Mouse (Mus musculus): ENCODE results near the gene Ube2i. TPM values are rescaled to one million over a fixed set of nuclear protein-coding genes. Genes with fewer than 3 reads are reported as not detected.

The Ube2i gene
- polyA plus RNA-seq, 1 experiment from 2014 or later, result 621 TPM

GRCm38 (mm10) chr17:25270795-25271335, 3.6 kb downstream of the Ube2i start:
- Histone ChIP-seq H3K36me3 (ENCODE audit: control insufficient read depth, insufficient read depth, low read length) (peaks cover 42% of the 10 kb centered on the region), H3K9me3 (ENCODE audit: control insufficient read depth, low read length) (no peaks in the 10 kb centered on the region), H3K9ac (ENCODE audit: low read depth, low read length) (peak overlapping the region; percentile 20; the same call in 1 of the 2 replicates), H3K4me1 (replicated peaks; ENCODE audit: control insufficient read depth, insufficient read depth, low read length) (peaks cover 30% of the 10 kb centered on the region), H3K27ac (ENCODE audit: low read depth, low read length) (no peak overlapping the region), H3K4me2 (peak overlapping the region; percentile 99), H3K4me3 (ENCODE audit: low read depth, low read length) (peak overlapping the region; percentile 78), H3K27me3 (replicated peaks; ENCODE audit: control insufficient read depth, insufficient read depth, low read length) (no peaks in the 10 kb centered on the region)
- ATAC-seq (replicated peaks; ENCODE audit: low FRiP score), result no peak
- no peak for DNase-seq (ENCODE audit: low spot score)
- WGBS, result 85% methylated on average over 2 of the region's 2 CpGs

- Histone ChIP-seq H3K4me1 (replicated peaks; ENCODE audit: control insufficient read depth, insufficient read depth, low read length) (no peaks in the 10 kb centered on the region), H3K36me3 (ENCODE audit: control insufficient read depth, insufficient read depth, low read length) (peaks cover 68% of the 10 kb centered on the region), H3K4me2 (no peak overlapping the region), H3K27ac (ENCODE audit: low read depth, low read length) (no peak overlapping the region), H3K9me3 (ENCODE audit: control insufficient read depth, low read length) (no peaks in the 10 kb centered on the region), H3K4me3 (ENCODE audit: low read depth, low read length) (no peak overlapping the region), H3K9ac (ENCODE audit: low read depth, low read length) (no peak overlapping the region), H3K27me3 (replicated peaks; ENCODE audit: control insufficient read depth, insufficient read depth, low read length) (no peaks in the 10 kb centered on the region)
- 72% methylated on average over 3 of the region's 3 CpGs for WGBS
- DNase-seq (ENCODE audit: low spot score) (no peak), ATAC-seq (replicated peaks; ENCODE audit: low FRiP score) (no peak)
These were observed 10.0 kb downstream of the Ube2i start for GRCm38 (mm10) chr17:25264453-25264852.

GRCm38 (mm10) chr17:25257804-25258261, 16.6 kb downstream of the Ube2i start:
- Histone ChIP-seq H3K27me3 (replicated peaks; ENCODE audit: control insufficient read depth, insufficient read depth, low read length) (peaks cover 33% of the 10 kb centered on the region), H3K9ac (ENCODE audit: low read depth, low read length) (no peak overlapping the region), H3K4me1 (replicated peaks; ENCODE audit: control insufficient read depth, insufficient read depth, low read length) (peaks cover 5% of the 10 kb centered on the region), H3K27ac (ENCODE audit: low read depth, low read length) (no peak overlapping the region), H3K4me2 (no peak overlapping the region), H3K4me3 (ENCODE audit: low read depth, low read length) (no peak overlapping the region), H3K36me3 (ENCODE audit: control insufficient read depth, insufficient read depth, low read length) (peaks cover 6% of the 10 kb centered on the region), H3K9me3 (ENCODE audit: control insufficient read depth, low read length) (no peaks in the 10 kb centered on the region)
- ATAC-seq (replicated peaks; ENCODE audit: low FRiP score) (no peak), DNase-seq (ENCODE audit: low spot score) (no peak)
- WGBS, result 45% methylated on average over 6 of the region's 6 CpGs

- Histone ChIP-seq H3K9ac (ENCODE audit: low read depth, low read length) (0 out of 2 replicates have a peak within 1 kb of the TSS, but pooled peaks have one; percentile 26), H3K36me3 (ENCODE audit: control insufficient read depth, insufficient read depth, low read length) (no peaks in the 10 kb centered on the region; the same call in 1 of the 2 replicates), H3K4me2 (peak within 1 kb of the TSS; percentile 69), H3K27ac (ENCODE audit: low read depth, low read length) (no peak within 1 kb of the TSS; the same call in 1 of the 2 replicates), H3K27me3 (replicated peaks; ENCODE audit: control insufficient read depth, insufficient read depth, low read length) (peaks cover 36% of the 10 kb centered on the region), H3K9me3 (ENCODE audit: control insufficient read depth, low read length) (no peaks in the 10 kb centered on the region), H3K4me1 (replicated peaks; ENCODE audit: control insufficient read depth, insufficient read depth, low read length) (peaks cover 5% of the 10 kb centered on the region), H3K4me3 (ENCODE audit: low read depth, low read length) (peak within 1 kb of the TSS; percentile 39)
- peak; percentile 30 for ATAC-seq (replicated peaks; ENCODE audit: low FRiP score)
- WGBS, result 6% methylated on average over 33 of the region's 35 CpGs
- peak; percentile 58 for DNase-seq (ENCODE audit: low spot score)
These were observed 18.2 kb downstream of the Ube2i start, which contains the start of gene Baiap3 for GRCm38 (mm10) chr17:25256140-25256754. Baiap3 (minus strand) TSS chr17:25256364.

- Histone ChIP-seq H3K9ac (ENCODE audit: low read depth, low read length) (no peak overlapping the region), H3K4me3 (ENCODE audit: low read depth, low read length) (no peak overlapping the region), H3K4me1 (replicated peaks; ENCODE audit: control insufficient read depth, insufficient read depth, low read length) (peaks cover 5% of the 10 kb centered on the region), H3K36me3 (ENCODE audit: control insufficient read depth, insufficient read depth, low read length) (no peaks in the 10 kb centered on the region; the same call in 1 of the 2 replicates), H3K27me3 (replicated peaks; ENCODE audit: control insufficient read depth, insufficient read depth, low read length) (peaks cover 36% of the 10 kb centered on the region), H3K4me2 (no peak overlapping the region), H3K27ac (ENCODE audit: low read depth, low read length) (no peak overlapping the region), H3K9me3 (ENCODE audit: control insufficient read depth, low read length) (no peaks in the 10 kb centered on the region)
- DNase-seq (ENCODE audit: low spot score) (no peak), ATAC-seq (replicated peaks; ENCODE audit: low FRiP score) (no peak)
- 57% methylated on average over 2 of the region's 2 CpGs for WGBS
These were observed 19.3 kb downstream of the Ube2i start for GRCm38 (mm10) chr17:25255110-25255509.

- Histone ChIP-seq H3K9ac (ENCODE audit: low read depth, low read length) (no peak overlapping the region), H3K4me1 (replicated peaks; ENCODE audit: control insufficient read depth, insufficient read depth, low read length) (peaks cover 5% of the 10 kb centered on the region), H3K27ac (ENCODE audit: low read depth, low read length) (no peak overlapping the region), H3K4me2 (no peak overlapping the region), H3K27me3 (replicated peaks; ENCODE audit: control insufficient read depth, insufficient read depth, low read length) (peaks cover 36% of the 10 kb centered on the region), H3K9me3 (ENCODE audit: control insufficient read depth, low read length) (no peaks in the 10 kb centered on the region), H3K36me3 (ENCODE audit: control insufficient read depth, insufficient read depth, low read length) (no peaks in the 10 kb centered on the region), H3K4me3 (ENCODE audit: low read depth, low read length) (no peak overlapping the region)
- DNase-seq (ENCODE audit: low spot score) (no peak), ATAC-seq (replicated peaks; ENCODE audit: low FRiP score) (no peak)
- WGBS, result 43% methylated on average over 10 of the region's 10 CpGs
These were observed 20.7 kb downstream of the Ube2i start for GRCm38 (mm10) chr17:25253760-25254159.

GRCm38 (mm10) chr17:25252643-25253042, 21.8 kb downstream of the Ube2i start:
- Histone ChIP-seq H3K27ac (ENCODE audit: low read depth, low read length) (no peak overlapping the region), H3K36me3 (ENCODE audit: control insufficient read depth, insufficient read depth, low read length) (no peaks in the 10 kb centered on the region), H3K4me3 (ENCODE audit: low read depth, low read length) (no peak overlapping the region), H3K9me3 (ENCODE audit: control insufficient read depth, low read length) (no peaks in the 10 kb centered on the region), H3K27me3 (replicated peaks; ENCODE audit: control insufficient read depth, insufficient read depth, low read length) (peaks cover 36% of the 10 kb centered on the region), H3K9ac (ENCODE audit: low read depth, low read length) (no peak overlapping the region), H3K4me2 (no peak overlapping the region), H3K4me1 (replicated peaks; ENCODE audit: control insufficient read depth, insufficient read depth, low read length) (peaks cover 5% of the 10 kb centered on the region)
- ATAC-seq (replicated peaks; ENCODE audit: low FRiP score) (no peak), DNase-seq (ENCODE audit: low spot score) (no peak)
- 51% methylated on average over 3 of the region's 3 CpGs for WGBS

GRCm38 (mm10) chr17:25250181-25250835, 24.1 kb downstream of the Ube2i start:
- Histone ChIP-seq H3K9ac (ENCODE audit: low read depth, low read length) (no peak overlapping the region), H3K27ac (ENCODE audit: low read depth, low read length) (no peak overlapping the region), H3K4me1 (replicated peaks; ENCODE audit: control insufficient read depth, insufficient read depth, low read length) (no peaks in the 10 kb centered on the region), H3K9me3 (ENCODE audit: control insufficient read depth, low read length) (no peaks in the 10 kb centered on the region), H3K27me3 (replicated peaks; ENCODE audit: control insufficient read depth, insufficient read depth, low read length) (peaks cover 25% of the 10 kb centered on the region), H3K4me2 (no peak overlapping the region), H3K4me3 (ENCODE audit: low read depth, low read length) (no peak overlapping the region), H3K36me3 (ENCODE audit: control insufficient read depth, insufficient read depth, low read length) (no peaks in the 10 kb centered on the region)
- ATAC-seq (replicated peaks; ENCODE audit: low FRiP score), result no peak
- 75% methylated on average over 8 of the region's 8 CpGs for WGBS
- DNase-seq (ENCODE audit: low spot score), result no peak
